In genomic region chr11:61514953-61515352, GRCm38 (mm10) we compare ENCODE assay signal across 10 mouse cellular contexts. TPM values are rescaled to one million over a fixed set of nuclear protein-coding genes. Genes with fewer than 3 reads are reported as not detected.
A peak's percentile ranks its signal among the peaks of the same experiment; 100 is the strongest.
DNase-seq lines count a peak whose midpoint lies in the region; ATAC-seq and TF ChIP-seq lines count a peak whose summit lies in the region.
"Had no signal": no experiment of that assay in that cellular context is flagged by ENCODE, and none has a peak within 500 bp of the region (broad histone marks: within the 10 kb centered on the region; RNA-seq: fewer than 3 reads in every experiment).

No protein-coding gene starts in this region.

- intact Hi-C loops in heart, adult 2 months (cut with DNase I): no loop called here

- H3K79me2 ChIP-seq in heart, adult 2 months (replicated peaks; ENCODE audit: control insufficient read depth, insufficient read depth, low read length): no peaks in the 10 kb centered on the region

- no peaks in the 10 kb centered on the region for H3K27me3 ChIP-seq in heart, adult 2 months (ENCODE audit: control insufficient read depth, insufficient read depth, low read length)
- H3K27me3 ChIP-seq in heart, embryonic 11.5 days (ENCODE audit: control insufficient read depth, insufficient read depth, low read length): no peaks in the 10 kb centered on the region
- H3K27me3 ChIP-seq: embryonic facial prominence, embryonic 13.5 days; stomach, embryonic 15.5 days had no signal

- H3K4me3 ChIP-seq in heart, adult 2 months: no peak overlapping the region
- no peak overlapping the region for H3K4me3 ChIP-seq in heart, embryonic 11.5 days (ENCODE audit: low read depth, low read length)
- H3K4me3 ChIP-seq in ES-E14 (ENCODE audit: insufficient read depth in 1 of 2, low read depth in 1 of 2, low read length in 2 of 2, poor library complexity in 1 of 2, severe bottlenecking in 1 of 2): no peak overlapping the region
- H3K4me3 ChIP-seq: embryonic facial prominence, embryonic 13.5 days; stomach, embryonic 15.5 days had no signal

- no peak for ATAC-seq in heart, embryonic 11.5 days (replicated peaks; ENCODE audit: insufficient number of reproducible peaks, low FRiP score, low TSS enrichment)

- H3K27ac ChIP-seq in heart, adult 2 months: no peak overlapping the region
- H3K27ac ChIP-seq in heart, embryonic 11.5 days (ENCODE audit: low read depth, low read length): no peak overlapping the region
- no peak overlapping the region for H3K27ac ChIP-seq in ES-E14 (ENCODE audit: insufficient read depth, low read depth, low read length, poor library complexity, severe bottlenecking)
- H3K27ac ChIP-seq: embryonic facial prominence, embryonic 13.5 days; stomach, embryonic 15.5 days had no signal

- peak; percentile 78 for TF ChIP-seq CTCF in heart, adult 2 months (IDR thresholded peaks at IDR 0.05)

- no peak overlapping the region for H3K9ac ChIP-seq in heart, adult 2 months (ENCODE audit: low read depth, low read length)
- H3K9ac ChIP-seq in heart, embryonic 11.5 days (ENCODE audit: low read depth, low read length): no peak overlapping the region
- no peak overlapping the region for H3K9ac ChIP-seq in ES-E14 (ENCODE audit: insufficient read depth, low read depth, low read length, poor library complexity, severe bottlenecking)
- H3K9ac ChIP-seq: embryonic facial prominence, embryonic 13.5 days; stomach, embryonic 15.5 days had no signal

- TF ChIP-seq POLR2A in heart, adult 2 months (IDR thresholded peaks at IDR 0.05; ENCODE audit: insufficient read depth, low read depth, low read length): no peak

- WGBS in heart, adult 2 months: 58% methylated on average over 3 of the region's 3 CpGs
- whole genome bisulfite sequencing in heart, embryonic 11.5 days (ENCODE audit: insufficient replicate concordance): 37% methylated on average over 3 of the region's 3 CpGs

- no peaks in the 10 kb centered on the region for H3K9me3 ChIP-seq in heart, embryonic 11.5 days (replicated peaks; ENCODE audit: control insufficient read depth, low read length)
- no peaks in the 10 kb centered on the region for H3K9me3 ChIP-seq in ES-E14 (ENCODE audit: control insufficient read depth, insufficient read depth, low read depth, low read length)
- H3K9me3 ChIP-seq: embryonic facial prominence, embryonic 13.5 days; stomach, embryonic 15.5 days had no signal

- H3K4me2 ChIP-seq in heart, embryonic 11.5 days: no peak overlapping the region
- H3K4me2 ChIP-seq: embryonic facial prominence, embryonic 13.5 days; stomach, embryonic 15.5 days had no signal

- H3K36me3 ChIP-seq in heart, adult 2 months (ENCODE audit: control insufficient read depth, insufficient read depth, low read length): peaks cover 3% of the 10 kb centered on the region
- H3K36me3 ChIP-seq in heart, embryonic 11.5 days (ENCODE audit: control insufficient read depth, insufficient read depth, low read length): 0 out of 2 replicates have a peak, but pooled peaks cover 2% of the 10 kb centered on the region
- peaks cover 27% of the 10 kb centered on the region for H3K36me3 ChIP-seq in ES-E14 (ENCODE audit: control insufficient read depth, insufficient read depth, low read length, poor library complexity, severe bottlenecking)

- peaks cover 10% of the 10 kb centered on the region for H3K4me1 ChIP-seq in heart, adult 2 months (ENCODE audit: control insufficient read depth, insufficient read depth, low read length)
- H3K4me1 ChIP-seq in heart, embryonic 11.5 days (ENCODE audit: control insufficient read depth, insufficient read depth, low read length): peaks cover 13% of the 10 kb centered on the region
- H3K4me1 ChIP-seq in ES-E14 (ENCODE audit: control insufficient read depth in 2 of 2, insufficient read depth in 2 of 2, low read length in 2 of 2, poor library complexity in 1 of 2): 0 out of 4 replicates have a peak, but pooled peaks cover 0 to 2% of the 10 kb centered on the region in 2 experiments
- H3K4me1 ChIP-seq: embryonic facial prominence, embryonic 13.5 days; stomach, embryonic 15.5 days had no signal

- peak in 1 of 2 experiments; percentile 63 for DNase-seq in heart, adult 2 months
- DNase-seq in 3T3-L1 (ENCODE audit: low read depth, low spot score) (peak; percentile 55), ES-E14 (ENCODE audit: low read depth, low spot score) (no peak)
- peak; percentile 49 for DNase-seq in embryo, embryonic 9.5 days (ENCODE audit: extremely low spot score)
- peak; percentile 58 for DNase-seq in lung, postnatal 25 days (ENCODE audit: low spot score)
- DNase-seq in spleen, postnatal 4 days (ENCODE audit: low spot score in 2 of 2): no peak
- DNase-seq in right cerebral cortex, postnatal 36 days (ENCODE audit: low spot score in 2 of 2): no peak

- in situ Hi-C loops in ES-E14 (cut with MboI; ENCODE audit: low sequenced_read_pairs in 2 of 2, unreplicated experiment in 2 of 2): no loop called here

- TF ChIP-seq EP300 in heart, adult 2 months (IDR thresholded peaks at IDR 0.05; ENCODE audit: insufficient read depth, low read depth, low read length): no peak

TF ChIP-seq in ES-E14, 5 proteins besides CTCF, POLR2A, EP300 and RAD21:
- TF ChIP-seq HCFC1 (IDR thresholded peaks at IDR 0.05; ENCODE audit: borderline replicate concordance, insufficient read depth, low read length): no peak
- TF ChIP-seq ZC3H11A (IDR thresholded peaks at IDR 0.05; ENCODE audit: borderline replicate concordance, low read depth, low read length): 0 out of 2 replicates have a peak, but pooled peaks have one; percentile 26

RNA-seq across cellular contexts. Expression of gene B9d1, which starts 10.0 kb away (rescaled TPM):
- total RNA-seq in heart, adult 2 months (2021): 1 to 10 TPM; 8.0 to 9.3 TPM
- polyA plus RNA-seq in heart, adult 2 months (2012; rRNA removed): 10.6 and 15.6 TPM in 2 replicates
- polyA plus RNA-seq in heart, embryonic 11.5 days (2014; fragmentation: Nextera tagmentation; extraction: Ambion mirVana): 13.3 and 14.5 TPM in 2 replicates
- 84.7 and 108 TPM in 2 replicates for total RNA-seq in ES-E14 (2012; rRNA removed)

RNA-seq across cellular contexts. Expression of gene Mapk7, which starts 20.7 kb away (rescaled TPM):
- total RNA-seq in heart, adult 2 months (2021): 1 to 10 TPM; 5.5 to 6.0 TPM
- 11.9 and 12.6 TPM in 2 replicates for polyA plus RNA-seq in heart, adult 2 months (2012; rRNA removed)
- 22.3 and 25.8 TPM in 2 replicates for polyA plus RNA-seq in heart, embryonic 11.5 days (2014; fragmentation: Nextera tagmentation; extraction: Ambion mirVana)
- 24.8 and 25.3 TPM in 2 replicates for total RNA-seq in ES-E14 (2012; rRNA removed)

RNA-seq across cellular contexts. Expression of gene Mfap4, which starts 29.7 kb away (rescaled TPM):
- 10 to 100 TPM; 18.4 to 22.9 TPM for total RNA-seq in heart, adult 2 months (2021)
- 125 and 143 TPM in 2 replicates for polyA plus RNA-seq in heart, adult 2 months (2012; rRNA removed)
- 57.6 and 58.4 TPM in 2 replicates for polyA plus RNA-seq in heart, embryonic 11.5 days (2014; fragmentation: Nextera tagmentation; extraction: Ambion mirVana)
- total RNA-seq in ES-E14 (2012; rRNA removed): 2.5 and 2.9 TPM in 2 replicates

Comparison
In these comparisons a context has a peak if more than half of its experiments do, and no peak if none do; other contexts are left out.
1. DNase-seq: peak in 3T3-L1 (single experiment), embryo, embryonic 9.5 days (single experiment) and lung, postnatal 25 days (single experiment); none in ES-E14 (single experiment), spleen, postnatal 4 days (0 of 2) and right cerebral cortex, postnatal 36 days (0 of 2).